Mouse (Mus musculus) G1E (cell line): ENCODE results near the gene Ccdc186.

Source experiments
- CTCF ChIP-seq: IDR thresholded peaks from 2 replicates; pipeline ENCODE4 v1.5.1; 2012; ENCODE audit warnings: low read depth, low read length, inconsistent platforms, mixed read lengths
- POLR2AphosphoS5 ChIP-seq: IDR thresholded peaks from 2 replicates; pipeline ENCODE4 v1.6.1; 2012; ENCODE audit warnings: low read depth, low read length, inconsistent platforms; ENCODE audit not compliant: insufficient replicate concordance
- TAL1 ChIP-seq: conservative IDR thresholded peaks from 2 replicates; pipeline ENCODE4 v1.6.1; 2012; ENCODE audit warnings: low read depth, low read length, inconsistent platforms, mixed read lengths

- TF ChIP-seq TAL1, result no peak
- TF ChIP-seq CTCF, result no peak
- TF ChIP-seq POLR2AphosphoS5, result no peak
These were observed 45.9 kb downstream of the Ccdc186 start for GRCm38 (mm10) chr19:56775893-56776718.
